Mouse (Mus musculus) hindlimb bud, embryonic 11.5 days (tissue): ENCODE results near the gene F12.

Experiments
- DNase-seq: peaks from one replicate; pipeline ENCODE4 v3.0.0-alpha.2; 2012; ENCODE audit warnings: low read depth, low spot score; ENCODE audit errors: extremely low spot score

F12 gene

GRCm38 (mm10) chr13:55374206-55374924, 52.2 kb downstream of the F12 start:
- no peak for DNase-seq

GRCm38 (mm10) chr13:55371740-55372139, 54.9 kb downstream of the F12 start:
- no peak for DNase-seq

- DNase-seq: no peak
These were observed 55.4 kb downstream of the F12 start for GRCm38 (mm10) chr13:55371007-55371681.

DNA sequence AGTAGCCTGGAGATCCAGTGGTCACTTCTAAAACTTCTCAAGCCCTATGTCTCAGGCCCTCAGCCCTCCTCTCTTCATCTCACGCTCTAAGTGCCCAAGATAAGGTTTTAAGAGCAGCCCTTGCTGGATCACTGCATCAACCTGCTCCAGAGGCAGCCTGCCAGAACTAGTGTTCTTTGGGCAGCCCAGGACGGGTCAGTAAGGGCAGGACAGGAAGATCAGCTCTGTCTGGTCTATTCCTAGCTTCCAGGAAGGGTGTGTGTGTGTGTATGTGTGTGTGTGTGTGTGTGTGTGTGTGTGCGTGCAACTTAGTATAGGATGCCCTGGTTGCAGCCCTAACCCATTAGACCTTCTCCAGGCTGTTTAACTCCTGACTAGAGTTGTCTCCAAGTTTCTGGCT, 56.4 kb downstream of the F12 start:
- DNase-seq: no peak

- no peak for DNase-seq
These were observed 57.0 kb downstream of the F12 start, which contains the start of gene Rgs14 for GRCm38 (mm10) chr13:55369531-55370114. Gene Rgs14 (plus strand): TSS chr13:55369732.

DNA sequence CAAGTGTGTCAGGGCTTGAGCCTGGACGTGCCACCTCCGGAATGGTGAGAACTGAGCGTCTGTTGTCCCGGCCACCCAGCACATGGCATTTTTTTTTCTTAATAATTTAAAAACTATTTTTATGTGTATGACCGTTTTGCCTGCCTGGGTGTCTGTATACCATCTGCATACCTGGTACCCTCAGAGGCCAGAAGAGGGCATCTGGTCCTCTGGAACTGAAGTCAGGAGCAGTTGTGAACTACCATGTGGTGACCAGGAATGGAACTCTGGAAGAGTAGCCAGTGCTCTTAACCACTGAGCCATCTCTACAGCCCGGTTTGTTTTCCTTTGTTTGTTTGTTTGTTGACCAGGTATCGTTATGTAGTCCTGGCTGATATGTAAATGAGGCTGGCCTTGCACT, 58.2 kb downstream of the F12 start:
- DNase-seq: no peak
